Mouse (Mus musculus) CH12.LX (cell line): ENCODE results near the gene Sowaha. TPM values are rescaled to one million over a fixed set of nuclear protein-coding genes. Genes with fewer than 3 reads are reported as not detected.

ENCODE experiments used
- DNase-seq: peaks from one replicate; pipeline ENCODE4 v3.0.0-alpha.2; 2013; ENCODE audit errors: extremely low read depth
- H3K27ac ChIP-seq: 2 replicates; pipeline ENCODE4 v1.5.1; 2012; ENCODE audit warnings: low read depth, mild to moderate bottlenecking, control low read depth, moderate library complexity; ENCODE audit not compliant: insufficient read depth
- H3K27me3 ChIP-seq: replicated peaks from 2 replicates; pipeline ENCODE3; 2012; ENCODE audit warnings: inconsistent platforms
- H3K36me3 ChIP-seq, 2 experiments: replicated peaks in 1 of 2; 2 replicates each; pipeline versions ENCODE3 to v1.6.1; 2012; ENCODE audit warnings: inconsistent platforms in 1 of 2, low read length in 1 of 2, mild to moderate bottlenecking in 1 of 2, mixed read lengths in 1 of 2, moderate library complexity in 1 of 2; ENCODE audit not compliant: control insufficient read depth in 1 of 2, insufficient read depth in 1 of 2
- H3K4me1 ChIP-seq, 2 experiments: 2 replicates each; pipeline ENCODE4 v1.6.1; 2012; ENCODE audit warnings: inconsistent platforms in 1 of 2, moderate library complexity in 1 of 2; ENCODE audit not compliant: insufficient read depth in 2 of 2, control insufficient read depth in 1 of 2
- H3K4me2 ChIP-seq: 2 replicates; pipeline ENCODE4 v1.6.1; 2012; ENCODE audit warnings: low read depth, mild to moderate bottlenecking, control low read depth; ENCODE audit not compliant: poor library complexity, insufficient read depth, severe bottlenecking
- H3K4me3 ChIP-seq, 3 experiments: fragments of 150-350 bp in 1 of 3; sonication (generic) in 1 of 3; replicated peaks in 1 of 3; 2 replicates each; pipeline versions ENCODE3 to v1.5.1; 2011 to 2012; ENCODE audit warnings: low read depth in 2 of 3, low read length in 2 of 3, mild to moderate bottlenecking in 2 of 3, moderate library complexity in 2 of 3, control low read depth in 1 of 3, improper control_type of control experiment in 1 of 3, inconsistent platforms in 1 of 3, mixed read lengths in 1 of 3; ENCODE audit not compliant: poor library complexity in 1 of 3
- H3K79me2 ChIP-seq: replicated peaks from 2 replicates; pipeline ENCODE4 v1.6.1; 2012; ENCODE audit warnings: mild to moderate bottlenecking, moderate library complexity; ENCODE audit not compliant: control insufficient read depth, poor library complexity, insufficient read depth, severe bottlenecking; ENCODE audit errors: extremely low read depth
- H3K9ac ChIP-seq: 2 replicates; pipeline ENCODE4 v1.6.1; 2012; ENCODE audit warnings: low read depth, mild to moderate bottlenecking, control low read depth, moderate library complexity; ENCODE audit not compliant: insufficient read depth
- H3K9me3 ChIP-seq: replicated peaks from 2 replicates; pipeline ENCODE3; 2012; ENCODE audit warnings: low read length, inconsistent platforms, mixed read lengths
- BHLHE40 ChIP-seq: IDR thresholded peaks from 2 replicates; pipeline ENCODE4 v1.6.1; 2011; ENCODE audit warnings: mild to moderate bottlenecking, low read depth, low read length, improper control_type of control experiment
- CHD1 ChIP-seq: IDR thresholded peaks from 2 replicates; pipeline ENCODE4 v1.6.1; 2012; ENCODE audit warnings: low read depth, low read length, improper control_type of control experiment, inconsistent platforms
- CHD2 ChIP-seq: IDR thresholded peaks from 2 replicates; pipeline ENCODE4 v1.6.1; 2011; ENCODE audit warnings: low read length, improper control_type of control experiment
- CTCF ChIP-seq, 2 experiments: IDR thresholded peaks in 1 of 2; conservative IDR thresholded peaks in 1 of 2; 2 replicates each; pipeline ENCODE4 v1.5.1; 2011 to 2012; ENCODE audit warnings: low read depth in 2 of 2, low read length in 2 of 2, improper control_type of control experiment in 1 of 2, inconsistent platforms in 1 of 2, mild to moderate bottlenecking in 1 of 2, moderate library complexity in 1 of 2
- ELF1 ChIP-seq: IDR thresholded peaks from 2 replicates; pipeline ENCODE4 v1.6.1; 2014; ENCODE audit warnings: low read depth, mild to moderate bottlenecking, inconsistent platforms, low read length, improper control_type of control experiment
- GABPA ChIP-seq: IDR thresholded peaks from 2 replicates; pipeline ENCODE4 v1.6.1; 2012; ENCODE audit warnings: low read depth, low read length, improper control_type of control experiment, inconsistent platforms; ENCODE audit not compliant: insufficient replicate concordance
- JUN ChIP-seq: IDR thresholded peaks from 2 replicates; pipeline ENCODE4 v1.6.1; 2011; ENCODE audit warnings: low read depth, mild to moderate bottlenecking, low read length, improper control_type of control experiment, moderate library complexity; ENCODE audit not compliant: insufficient read depth
- JUND ChIP-seq: conservative IDR thresholded peaks from 2 replicates; pipeline ENCODE4 v1.6.1; 2011; ENCODE audit warnings: low read depth, low read length, improper control_type of control experiment
- KAT2A ChIP-seq: IDR thresholded peaks from 2 replicates; pipeline ENCODE4 v1.6.1; 2012; ENCODE audit warnings: low read length, improper control_type of control experiment, inconsistent platforms; ENCODE audit not compliant: insufficient replicate concordance
- MAFK ChIP-seq: IDR thresholded peaks from 2 replicates; pipeline ENCODE4 v1.6.1; 2011; ENCODE audit warnings: low read length, improper control_type of control experiment; ENCODE audit not compliant: insufficient replicate concordance
- MEF2A ChIP-seq: IDR thresholded peaks from 2 replicates; pipeline ENCODE4 v1.6.1; 2014; ENCODE audit warnings: low read depth, mild to moderate bottlenecking, inconsistent platforms, low read length, improper control_type of control experiment, borderline replicate concordance
- MXI1 ChIP-seq: IDR thresholded peaks from 2 replicates; pipeline ENCODE4 v1.6.1; 2011; ENCODE audit warnings: mild to moderate bottlenecking, low read depth, low read length, improper control_type of control experiment
- NELFE ChIP-seq: IDR thresholded peaks from 2 replicates; pipeline ENCODE4 v1.6.1; 2011; ENCODE audit warnings: low read depth, low read length, improper control_type of control experiment
- NRF1 ChIP-seq: IDR thresholded peaks from 2 replicates; pipeline ENCODE4 v1.6.1; 2014; ENCODE audit warnings: low read depth, mild to moderate bottlenecking, inconsistent platforms, low read length, improper control_type of control experiment, moderate library complexity
- POLR2AphosphoS2 ChIP-seq: IDR thresholded peaks from 2 replicates; pipeline ENCODE4 v1.6.1; 2011; ENCODE audit warnings: low read depth, low read length, improper control_type of control experiment
- RCOR1 ChIP-seq: conservative IDR thresholded peaks from 2 replicates; pipeline ENCODE4 v1.6.1; 2012; ENCODE audit warnings: low read depth, mild to moderate bottlenecking, inconsistent platforms, low read length, improper control_type of control experiment
- SIN3A ChIP-seq: IDR thresholded peaks from 2 replicates; pipeline ENCODE4 v1.6.1; 2012; ENCODE audit warnings: low read length, improper control_type of control experiment, inconsistent platforms
- SMC3 ChIP-seq: IDR thresholded peaks from 2 replicates; pipeline ENCODE4 v1.6.1; 2011; ENCODE audit warnings: low read depth, low read length, improper control_type of control experiment
- TBP ChIP-seq: conservative IDR thresholded peaks from 2 replicates; pipeline ENCODE4 v1.6.1; 2011; ENCODE audit warnings: low read depth, low read length, improper control_type of control experiment
- TCF12 ChIP-seq: IDR thresholded peaks from 2 replicates; pipeline ENCODE4 v1.6.1; 2014; ENCODE audit warnings: low read depth, mild to moderate bottlenecking, inconsistent platforms, low read length, improper control_type of control experiment
- UBTF ChIP-seq: IDR thresholded peaks from 2 replicates; pipeline ENCODE4 v1.6.1; 2012; ENCODE audit warnings: low read depth, mild to moderate bottlenecking, inconsistent platforms, low read length, improper control_type of control experiment, moderate library complexity
- USF1 ChIP-seq: IDR thresholded peaks from 2 replicates; pipeline ENCODE4 v1.6.1; 2014; ENCODE audit warnings: low read depth, mild to moderate bottlenecking, inconsistent platforms, low read length, improper control_type of control experiment
- ZC3H11A ChIP-seq: IDR thresholded peaks from 2 replicates; pipeline ENCODE4 v1.6.1; 2012; ENCODE audit warnings: low read depth, mild to moderate bottlenecking, inconsistent platforms, low read length, improper control_type of control experiment
- ZKSCAN1 ChIP-seq: IDR thresholded peaks from 2 replicates; pipeline ENCODE4 v1.6.1; 2012; ENCODE audit warnings: low read depth, inconsistent platforms, low read length, improper control_type of control experiment, borderline replicate concordance
- ZMIZ1 ChIP-seq: IDR thresholded peaks from 2 replicates; pipeline ENCODE4 v1.6.1; 2012; ENCODE audit warnings: low read depth, mild to moderate bottlenecking, inconsistent platforms, low read length, improper control_type of control experiment
- ZNF384 ChIP-seq: IDR thresholded peaks from 2 replicates; pipeline ENCODE4 v1.6.1; 2012; ENCODE audit warnings: low read depth, low read length, improper control_type of control experiment, inconsistent platforms
- dilution Hi-C: fragments of 300-500 bp; cut with MboI; formaldehyde crosslinking; loops from 2 replicates; pipeline ENCODE4 v1.14.3; 2020; ENCODE audit warnings: low sequenced_read_pairs; ENCODE audit not compliant: extremely low pct_unique_long_range_greater_than_20kb, extremely low pct_ligation_motif_present
- in situ Hi-C: fragments of 300-500 bp; cut with MboI; formaldehyde crosslinking; loops from 3 replicates; pipeline ENCODE4 v1.14.3; 2019; ENCODE audit warnings: low sequenced_read_pairs, low pct_ligation_motif_present, low pct_unique_long_range_greater_than_20kb, mixed read lengths
- polyA plus RNA-seq: library from polyadenylated mRNA; unstranded; fragments of >175 nt; gene quantifications from 2 replicates; pipeline ENCODE4 v1.2.1, GENCODE M21; 2012; ENCODE audit warnings: low read depth; ENCODE audit not compliant: insufficient read length
- total RNA-seq, 2 experiments: library from RNA; depleted of rRNA; stranded (reverse); fragments of 300-350 nt in 1 of 2; fragments of >200 nt in 1 of 2; gene quantifications; 2 replicates each; pipeline ENCODE4 v1.2.3; 2012 to 2014

Sowaha gene
- total and polyA plus RNA-seq, 3 experiments, result not detected

DNA sequence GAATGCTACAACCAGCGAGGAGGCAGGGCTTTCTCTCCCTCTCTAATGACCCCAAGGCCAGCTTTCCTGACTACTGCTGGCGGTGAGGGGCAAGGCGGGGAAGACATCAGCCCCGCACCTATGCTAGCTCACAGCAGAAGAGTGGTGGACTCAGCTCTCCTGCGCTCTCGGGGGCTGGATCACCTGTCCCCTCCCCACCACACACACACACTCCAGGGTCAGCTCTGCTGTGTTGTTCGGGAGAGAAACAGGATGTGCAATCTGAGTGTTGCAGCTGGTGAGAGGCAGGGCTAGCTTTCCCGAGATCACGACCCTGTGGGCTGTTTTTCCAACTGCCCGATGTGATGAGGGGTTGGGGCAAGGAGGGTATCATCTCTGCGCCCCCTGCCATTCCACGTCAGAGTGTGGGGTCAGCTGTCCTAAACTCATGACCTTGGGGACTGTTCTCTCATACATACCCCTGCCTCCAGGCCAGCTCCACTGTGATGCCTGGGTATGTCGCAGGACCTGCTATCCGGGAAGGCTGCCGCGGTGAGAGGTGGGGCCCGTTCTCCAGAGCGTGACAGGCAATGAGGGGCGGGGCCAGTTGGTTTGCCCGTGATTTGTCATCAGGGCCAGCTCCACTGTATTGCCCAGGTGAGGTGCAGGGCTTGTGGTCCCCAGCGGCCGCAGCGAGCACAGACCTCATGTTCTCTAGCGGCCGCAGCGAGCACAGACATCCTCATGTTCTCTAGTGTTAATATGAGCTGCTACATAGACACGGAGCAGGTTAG lies 6.9 kb upstream of the Sowaha start:
- H3K27me3 ChIP-seq, result no peaks in the 10 kb centered on the region
- peak; percentile 49 for DNase-seq
- peak overlapping the region in 1 of 3 experiments; percentile 3 for H3K4me3 ChIP-seq
- no peak for TF ChIP-seq CHD1
- TF ChIP-seq BHLHE40, result peak; percentile 19; the same call in 1 of the 2 replicates
- peak in 1 of 2 experiments; percentile 10; a peak in 1 of 4 replicates for TF ChIP-seq CTCF (conservative IDR thresholded peaks at IDR 0.05 in 1 of 2, IDR thresholded peaks at IDR 0.05 in 1 of 2; ENCODE audit: low read depth in 2 of 2, low read length in 2 of 2)
- TF ChIP-seq ELF1, result no peak
- no peak for TF ChIP-seq USF1
- no peak for TF ChIP-seq CHD2
- TF ChIP-seq ZC3H11A, result no peak
- no peak for TF ChIP-seq JUN
- TF ChIP-seq ZMIZ1, result no peak
- no peak for TF ChIP-seq MEF2A
- no peak for TF ChIP-seq UBTF
- no peak for TF ChIP-seq GABPA
- 0 out of 2 replicates have a peak, but pooled peaks have one; percentile 6 for TF ChIP-seq SMC3
- TF ChIP-seq NELFE, result no peak
- no peak for TF ChIP-seq TBP
- TF ChIP-seq MXI1, result no peak
- TF ChIP-seq MAFK, result no peak
- H3K9me3 ChIP-seq, result no peaks in the 10 kb centered on the region
- dilution Hi-C loops, result no loop called here
- no peaks in the 10 kb centered on the region for H3K79me2 ChIP-seq
- in situ Hi-C loops, result no loop called here
- no peak overlapping the region for H3K9ac ChIP-seq
- no peak overlapping the region for H3K27ac ChIP-seq
- H3K4me2 ChIP-seq, result peak overlapping the region; percentile 23
- no peaks in the 10 kb centered on the region for H3K36me3 ChIP-seq
- H3K4me1 ChIP-seq, result peaks cover 14 to 31% of the 10 kb centered on the region in 2 experiments

DNA sequence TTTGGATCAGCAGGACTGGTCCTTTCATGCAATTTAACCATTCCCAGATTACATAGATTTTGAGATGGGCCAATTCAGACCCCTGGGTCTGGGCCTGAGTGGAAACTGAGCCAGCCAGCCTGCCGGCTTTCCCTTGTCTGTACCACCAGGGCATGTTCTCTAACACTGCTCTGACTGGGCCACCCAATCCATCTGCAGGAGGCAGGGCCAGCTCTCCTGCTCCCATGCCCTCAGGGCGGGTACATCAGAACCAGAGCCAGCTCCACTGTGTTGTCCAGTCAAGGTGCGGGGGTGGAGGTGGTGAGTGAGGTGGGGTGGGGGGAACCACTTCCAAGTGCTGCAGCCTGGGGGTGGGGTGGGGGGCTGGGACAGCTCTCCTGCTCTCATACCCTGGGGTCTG lies 6.3 kb upstream of the Sowaha start:
- Histone ChIP-seq H3K9ac (no peak overlapping the region), H3K4me2 (no peak overlapping the region), H3K36me3 (no peaks in the 10 kb centered on the region), H3K9me3 (no peaks in the 10 kb centered on the region), H3K4me3 (no peak overlapping the region), H3K79me2 (no peaks in the 10 kb centered on the region), H3K27me3 (no peaks in the 10 kb centered on the region), H3K4me1 (peaks cover 14 to 24% of the 10 kb centered on the region in 2 experiments), H3K27ac (no peak overlapping the region)
- dilution Hi-C loops (no loop called here), in situ Hi-C loops (no loop called here)
- DNase-seq, result no peak
- TF ChIP-seq POLR2AphosphoS2 (no peak), JUN (no peak), SIN3A (no peak), ZNF384 (no peak), ZKSCAN1 (no peak), JUND (no peak), TCF12 (no peak), TBP (no peak), NRF1 (no peak), KAT2A (no peak), MAFK (no peak), RCOR1 (no peak)
